Mouse (Mus musculus): ENCODE data around the gene Zdhhc13.

Gene Zdhhc13

GRCm38 (mm10) chr7:48788851-48789572 is at the start of gene Zdhhc13:
Gene Zdhhc13 (plus strand): TSS chr7:48789003.
- DNase-seq, result peak; percentile 96

GRCm38 (mm10) chr7:48749298-48750163 is 39.3 kb upstream of the Zdhhc13 start:
- DNase-seq, result peak; percentile 88

GRCm38 (mm10) chr7:48750164-48750809 is 38.5 kb upstream of the Zdhhc13 start:
- peak; percentile 72 for DNase-seq

- no peak for DNase-seq
These were observed 37.6 kb upstream of the Zdhhc13 start for GRCm38 (mm10) chr7:48751222-48751621.

- DNase-seq, result no peak
These were observed 34.3 kb upstream of the Zdhhc13 start for GRCm38 (mm10) chr7:48754415-48754974.

GRCm38 (mm10) chr7:48755825-48756224 is 33.0 kb upstream of the Zdhhc13 start:
- DNase-seq, result no peak

GRCm38 (mm10) chr7:48756306-48756931 is 32.4 kb upstream of the Zdhhc13 start:
- no peak for DNase-seq

GRCm38 (mm10) chr7:48758083-48758482 is 30.7 kb upstream of the Zdhhc13 start:
- no peak for DNase-seq

GRCm38 (mm10) chr7:48760789-48761188 is 28.0 kb upstream of the Zdhhc13 start:
- DNase-seq, result no peak

GRCm38 (mm10) chr7:48762289-48762688 is 26.5 kb upstream of the Zdhhc13 start:
- no peak for DNase-seq

GRCm38 (mm10) chr7:48762721-48763120 is 26.1 kb upstream of the Zdhhc13 start:
- DNase-seq, result no peak

- DNase-seq, result no peak
These were observed 22.8 kb upstream of the Zdhhc13 start for GRCm38 (mm10) chr7:48765959-48766358.

GRCm38 (mm10) chr7:48769721-48770120 is 19.1 kb upstream of the Zdhhc13 start:
- DNase-seq, result no peak

GRCm38 (mm10) chr7:48772060-48772734 is 16.6 kb upstream of the Zdhhc13 start:
- no peak for DNase-seq

- no peak for DNase-seq
These were observed 15.5 kb upstream of the Zdhhc13 start for GRCm38 (mm10) chr7:48773333-48773732.

- no peak for DNase-seq
These were observed 14.2 kb upstream of the Zdhhc13 start for GRCm38 (mm10) chr7:48774633-48775032.

- no peak for DNase-seq
These were observed 13.4 kb upstream of the Zdhhc13 start for GRCm38 (mm10) chr7:48775436-48775835.

GRCm38 (mm10) chr7:48777721-48778504 is 10.9 kb upstream of the Zdhhc13 start:
- no peak for DNase-seq

- DNase-seq, result no peak
These were observed 9.7 kb upstream of the Zdhhc13 start for GRCm38 (mm10) chr7:48779110-48779509.

GRCm38 (mm10) chr7:48782432-48782831 is 6.4 kb upstream of the Zdhhc13 start:
- DNase-seq, result no peak
